Mouse (Mus musculus) spleen, postnatal 4 days (tissue): ENCODE results near the gene Wdr37.
"Not testable (repeated sequence)": the region's sequence is repeated elsewhere in the genome, so short reads cannot be mapped to it uniquely, and the experiment has no call there.

Experiments used
- DNase-seq, 2 experiments: peaks; one replicate each; pipeline ENCODE4 v3.0.0; 2022; ENCODE audit warnings: low spot score in 2 of 2

Wdr37 gene

DNA sequence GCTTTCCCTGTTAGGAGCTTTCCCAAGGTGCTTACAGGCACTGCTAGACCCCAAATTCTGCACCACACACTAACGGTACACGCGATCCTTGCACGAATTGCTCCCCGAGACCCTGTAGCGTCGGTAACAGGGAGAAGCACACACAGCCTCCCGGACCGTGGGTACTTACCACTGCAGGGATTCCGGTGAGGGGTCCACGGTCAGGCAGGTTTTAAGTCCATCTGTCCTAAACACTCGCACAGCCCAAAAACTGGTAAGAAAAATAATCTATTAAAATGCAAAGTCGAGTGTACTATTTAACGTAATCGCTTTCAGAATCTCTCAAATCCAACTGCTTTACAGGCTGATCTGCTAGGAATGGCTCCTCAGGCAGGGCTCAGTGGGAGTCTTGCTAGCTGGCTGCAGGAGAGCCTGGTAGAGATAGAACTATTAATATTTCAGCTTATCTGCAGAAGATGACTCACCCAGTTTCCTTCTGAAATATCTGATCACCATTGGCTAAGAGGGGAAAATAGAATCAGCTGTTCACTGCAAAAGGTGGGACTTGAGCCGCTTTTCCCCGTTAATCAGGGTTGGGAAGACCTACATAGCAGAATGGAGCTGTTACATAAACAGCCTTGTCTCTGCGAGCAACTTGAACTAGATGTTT lies at the start of gene Wdr37:
Wdr37 (minus strand) TSS at position 596 of the 649 bp plus-strand sequence.
- peak in 1 of 2 experiments; percentile 35 for DNase-seq

- not testable (repeated sequence) for DNase-seq
Observed at GRCm38 (mm10) chr13:8913890-8914289, 42.2 kb upstream of the Wdr37 start.

GRCm38 (mm10) chr13:8905986-8906385 lies 34.3 kb upstream of the Wdr37 start:
- not testable (repeated sequence) for DNase-seq

GRCm38 (mm10) chr13:8888603-8889002 lies 16.9 kb upstream of the Wdr37 start:
- peak in 1 of 2 experiments; percentile 41 for DNase-seq

GRCm38 (mm10) chr13:8886185-8886560 lies 14.5 kb upstream of the Wdr37 start:
- DNase-seq, result no peak

GRCm38 (mm10) chr13:8885445-8886184 lies 13.9 kb upstream of the Wdr37 start, which contains the start of gene Idi1:
Gene Idi1, plus strand, starts transcription at chr13:8885501.
- peak; percentile 95 to 96 for DNase-seq

- not testable (repeated sequence) for DNase-seq
Observed at GRCm38 (mm10) chr13:8883870-8884269, 12.2 kb upstream of the Wdr37 start.

DNA sequence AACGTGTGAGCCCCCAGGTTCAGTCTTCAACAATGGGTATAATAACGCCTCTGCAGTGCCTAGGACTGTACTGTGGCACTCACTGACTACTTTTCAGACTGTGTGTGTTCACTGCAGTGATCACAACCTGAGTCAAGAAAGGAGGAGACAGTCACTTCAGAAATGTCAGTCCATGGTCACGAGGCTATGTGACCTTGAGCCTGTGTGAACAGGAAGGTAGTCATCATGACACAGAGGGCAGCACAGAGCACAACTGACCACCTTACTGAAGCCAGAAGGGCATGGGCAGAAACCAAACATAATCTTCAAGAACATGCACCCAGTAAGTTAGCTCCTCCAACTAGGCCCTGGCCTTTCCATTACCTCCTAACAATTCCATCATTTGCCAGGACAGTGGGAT lies 9.9 kb upstream of the Wdr37 start:
- no peak for DNase-seq

- no peak for DNase-seq
Observed at GRCm38 (mm10) chr13:8873776-8874175, 2.1 kb upstream of the Wdr37 start.

DNA sequence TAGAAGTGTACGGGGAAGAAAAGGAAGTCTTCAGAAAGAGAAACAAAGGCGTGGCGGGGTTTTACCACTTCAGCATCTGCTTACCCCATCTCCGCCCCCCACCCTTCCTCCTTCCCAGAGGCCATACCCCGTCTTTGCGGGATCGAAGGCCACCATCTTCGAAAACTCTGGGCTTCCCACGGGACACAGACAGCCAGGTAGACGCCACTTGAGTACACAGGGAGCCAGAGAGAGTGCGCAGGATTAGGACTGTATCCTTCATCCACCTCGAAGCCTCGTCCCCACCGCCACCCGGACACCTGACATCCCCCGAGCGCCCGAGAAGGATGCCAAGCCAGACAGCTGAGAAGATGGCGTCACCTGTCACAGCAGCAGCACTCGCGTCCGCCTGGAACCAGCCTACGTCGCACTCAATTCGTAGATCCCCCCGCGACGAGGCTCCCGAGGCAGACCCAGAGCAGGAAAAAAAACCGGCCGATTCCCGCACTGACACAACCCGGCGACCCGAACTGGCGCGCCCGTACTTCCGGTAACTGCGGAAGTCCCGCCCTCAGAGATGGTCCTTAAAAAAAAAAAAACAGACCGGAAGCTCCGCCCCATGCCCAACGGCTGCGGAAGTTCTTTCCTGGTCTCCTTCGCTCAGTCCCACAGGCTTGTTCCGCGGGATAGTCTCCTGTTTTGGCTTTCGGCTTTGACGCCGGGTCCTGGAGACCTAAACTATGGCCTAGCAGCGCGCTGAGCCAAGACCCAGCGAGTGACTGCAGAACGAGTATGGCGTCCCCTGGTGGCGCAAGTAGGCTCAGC lies 997 bp downstream of the Wdr37 start:
- DNase-seq, result peak; percentile 86 to 91

- no peak for DNase-seq
Observed at GRCm38 (mm10) chr13:8870160-8870509, 1.6 kb downstream of the Wdr37 start.

DNA sequence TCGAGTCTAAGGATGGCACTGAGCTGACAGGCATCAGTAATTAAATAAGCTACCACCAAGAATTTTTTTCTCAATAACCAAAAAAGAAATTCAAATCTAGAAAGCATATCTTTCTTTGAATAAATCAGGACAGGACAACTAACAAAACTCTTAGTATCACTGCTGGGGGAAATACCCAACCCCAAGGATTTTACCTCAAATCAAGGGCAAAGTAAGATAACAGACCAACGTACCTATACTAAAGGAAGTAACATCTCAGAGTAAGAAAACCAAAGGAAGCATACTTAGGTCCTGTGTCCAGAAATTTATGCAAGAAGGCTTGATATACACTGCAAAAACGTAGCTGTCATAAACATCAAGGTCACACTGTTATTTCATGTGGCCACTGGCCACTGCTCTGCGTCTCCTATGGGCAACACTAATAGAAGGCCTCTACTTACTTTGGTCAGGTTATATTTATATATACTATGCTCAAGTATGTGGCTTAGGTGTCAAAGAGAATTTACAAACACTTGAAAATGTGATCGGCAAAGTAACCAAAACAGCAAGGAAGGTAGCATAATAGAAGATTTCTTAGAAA lies 2.0 kb downstream of the Wdr37 start:
- no peak for DNase-seq

DNA sequence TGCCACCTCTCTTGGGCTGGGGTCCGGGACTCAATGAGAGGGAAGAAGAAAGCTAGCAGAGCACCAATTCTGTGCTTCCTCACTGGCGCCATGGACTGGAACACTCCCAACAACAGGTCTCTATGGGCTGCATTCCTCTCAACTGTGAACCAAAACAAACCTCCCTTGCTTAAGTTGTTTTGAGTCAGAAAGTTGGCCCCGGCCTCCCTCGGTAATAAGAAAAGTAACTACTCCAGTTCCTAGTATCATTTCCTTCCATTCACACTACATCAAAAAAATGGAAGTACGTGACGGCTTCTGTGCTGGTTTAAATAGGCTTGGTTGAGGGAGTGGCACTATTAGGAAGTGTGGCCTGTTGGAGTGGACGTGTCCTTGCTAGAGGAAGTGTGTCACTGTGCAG lies 5.1 kb downstream of the Wdr37 start:
- DNase-seq, result no peak

DNA sequence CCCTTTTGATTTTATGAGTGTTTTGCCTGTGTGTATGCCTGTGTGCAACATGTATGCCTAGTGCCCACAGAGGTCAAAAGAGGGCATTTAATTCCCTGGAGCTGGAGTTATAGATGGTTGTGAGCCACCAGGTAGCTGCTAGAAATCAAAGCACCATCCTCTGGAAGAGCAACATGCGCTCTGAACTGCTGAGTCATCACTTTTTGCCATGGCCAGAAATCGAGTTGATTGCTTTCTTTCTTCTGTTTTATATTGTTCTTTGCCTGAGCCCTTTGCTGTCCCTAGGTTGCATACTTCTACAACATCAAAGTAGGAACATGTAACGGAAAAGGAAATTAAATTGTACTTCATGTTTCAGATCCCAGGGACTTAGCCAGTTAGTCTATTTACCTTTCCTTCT lies 6.7 kb downstream of the Wdr37 start:
- no peak for DNase-seq

DNA sequence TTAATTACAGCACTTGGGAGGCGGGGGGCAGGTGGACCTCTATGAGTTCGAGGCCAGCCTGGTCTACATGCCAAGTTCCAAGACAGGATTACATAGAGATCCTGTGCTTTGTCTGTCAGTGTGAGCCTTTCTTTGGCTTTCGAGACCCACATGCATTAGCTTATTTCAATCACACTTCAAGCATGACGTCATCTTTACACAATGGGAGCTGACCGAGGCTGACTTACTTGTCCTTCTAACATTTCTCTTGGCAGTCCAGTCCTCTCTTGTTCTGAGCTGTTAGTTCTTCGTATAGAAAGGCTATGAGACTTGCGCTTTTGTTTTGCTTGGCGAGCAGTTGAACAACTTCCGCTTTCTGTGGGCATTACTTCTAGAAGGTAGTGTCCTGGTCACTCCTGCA lies 10.8 kb downstream of the Wdr37 start:
- DNase-seq, result no peak

DNA sequence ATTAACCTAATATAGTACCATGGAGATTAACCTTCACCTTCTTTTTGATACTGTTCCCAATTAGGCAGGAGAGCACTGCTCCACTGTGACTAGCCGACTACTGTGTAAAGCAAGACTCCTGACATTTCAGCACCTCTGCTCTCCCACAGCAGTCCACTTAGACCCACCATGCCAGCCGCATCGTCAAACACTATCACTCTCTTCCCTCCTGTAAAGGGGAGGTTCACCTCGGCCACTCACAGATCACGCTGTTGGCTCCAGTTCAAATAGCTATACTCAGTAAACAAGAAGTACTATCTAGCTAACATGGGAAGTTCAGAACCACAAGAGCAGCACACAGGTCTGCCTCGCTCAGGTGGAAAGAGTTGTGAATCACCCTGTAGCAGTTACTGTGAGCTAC lies 13.3 kb downstream of the Wdr37 start:
- no peak for DNase-seq

- DNase-seq, result no peak
Observed at GRCm38 (mm10) chr13:8854769-8855168, 16.9 kb downstream of the Wdr37 start.

- DNase-seq, result no peak
Observed at GRCm38 (mm10) chr13:8853424-8853823, 18.3 kb downstream of the Wdr37 start.

DNA sequence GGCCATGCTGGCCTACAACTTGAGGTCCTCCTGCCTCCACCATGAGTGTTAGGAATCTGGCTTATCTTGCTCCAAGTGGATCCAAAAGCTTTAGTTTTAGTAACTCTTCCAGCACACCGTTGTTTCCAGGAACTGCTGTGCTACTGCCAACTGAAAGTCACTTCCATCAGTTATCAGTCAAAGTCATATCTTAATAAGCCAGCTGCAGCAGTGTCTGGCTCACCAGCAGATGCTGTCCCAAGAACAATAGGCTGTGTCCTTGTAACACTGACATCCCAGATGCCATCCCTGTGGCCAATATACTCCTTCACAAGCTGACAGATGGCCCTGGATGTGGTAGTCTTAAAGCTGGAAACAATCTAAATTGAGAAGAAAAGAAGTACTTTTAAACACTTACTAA lies 22.4 kb downstream of the Wdr37 start:
- DNase-seq, result no peak

DNA sequence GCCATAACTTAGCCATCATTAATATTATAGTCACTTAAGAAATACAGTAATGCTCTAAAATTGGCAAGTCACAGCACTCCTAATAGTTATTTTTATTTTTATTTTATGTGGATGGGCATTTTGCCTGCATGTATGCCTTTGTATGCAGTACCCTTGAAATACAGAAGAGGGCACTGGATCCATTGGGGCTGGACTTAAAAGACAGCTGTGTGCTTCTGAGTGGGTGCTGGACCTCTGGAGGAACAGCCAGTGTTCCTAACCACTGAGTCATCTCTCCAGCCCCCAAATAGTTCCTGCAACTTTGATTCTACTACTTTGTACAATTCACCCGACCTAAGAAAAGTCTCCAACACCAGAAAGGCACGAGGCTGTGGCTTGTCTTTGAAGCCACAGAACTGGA lies 24.0 kb downstream of the Wdr37 start:
- no peak for DNase-seq

DNA sequence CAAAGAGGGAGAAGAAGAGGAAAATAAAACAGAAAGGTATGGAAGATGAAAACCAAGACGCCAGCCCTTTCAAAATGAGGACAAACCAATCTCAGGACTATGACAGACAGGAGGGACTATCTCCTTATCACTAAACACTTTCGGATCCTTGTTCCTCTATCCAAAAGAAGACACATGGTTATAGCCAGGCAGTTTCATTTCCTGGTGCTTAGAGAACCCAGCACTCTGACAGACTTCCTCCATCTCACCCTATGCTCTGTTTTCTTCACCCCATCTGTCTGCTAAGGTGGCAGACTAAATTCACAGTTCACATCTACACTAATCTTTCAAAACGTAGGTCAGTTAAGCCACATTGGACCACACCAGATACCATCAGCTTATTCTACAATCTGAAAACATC lies 29.4 kb downstream of the Wdr37 start:
- DNase-seq, result no peak

GRCm38 (mm10) chr13:8841846-8842245 lies 29.9 kb downstream of the Wdr37 start:
- not testable (repeated sequence) for DNase-seq
